Mouse (Mus musculus): ENCODE data around the gene Oas2. TPM values are rescaled to one million over a fixed set of nuclear protein-coding genes. Genes with fewer than 3 reads are reported as not detected.

Oas2 gene
- polyA plus RNA-seq, 1 experiment from 2014 or later = 0.81 TPM

- Histone ChIP-seq H3K27ac (replicated peaks) (peak overlapping the region; percentile 72), H3K27me3 (no peaks in the 10 kb centered on the region), H3K36me3 (replicated peaks) (no peaks in the 10 kb centered on the region), H3K9ac (no peak overlapping the region), H3K4me2 (peak overlapping the region; percentile 52), H3K9me3 (replicated peaks) (no peaks in the 10 kb centered on the region), H3K4me1 (replicated peaks) (peaks cover 33% of the 10 kb centered on the region), H3K4me3 (replicated peaks) (peak overlapping the region; percentile 15; the same call in 1 of the 2 replicates)
- ATAC-seq (ENCODE audit: insufficient read depth) = peak; percentile 86
- 11% methylated on average over 14 of the region's 14 CpGs for WGBS (ENCODE audit: insufficient replicate concordance)
Observed at GRCm38 (mm10) chr5:120775287-120775985, 25.8 kb upstream of the Oas2 start.

GRCm38 (mm10) chr5:120769396-120769795, 19.7 kb upstream of the Oas2 start:
- Histone ChIP-seq H3K9me3 (replicated peaks) (no peaks in the 10 kb centered on the region), H3K4me3 (replicated peaks) (no peak overlapping the region), H3K9ac (no peak overlapping the region), H3K36me3 (replicated peaks) (no peaks in the 10 kb centered on the region), H3K4me2 (no peak overlapping the region), H3K4me1 (replicated peaks) (0 out of 2 replicates have a peak, but pooled peaks cover under 1% of the 10 kb centered on the region), H3K27ac (replicated peaks) (no peak overlapping the region), H3K27me3 (no peaks in the 10 kb centered on the region)
- no peak for ATAC-seq (ENCODE audit: insufficient read depth)
- 31% methylated on average over 3 of the region's 3 CpGs for WGBS (ENCODE audit: insufficient replicate concordance)

GRCm38 (mm10) chr5:120765010-120765409, 15.4 kb upstream of the Oas2 start:
- H3K9me3 ChIP-seq (replicated peaks) = no peaks in the 10 kb centered on the region
- H3K4me2 ChIP-seq = no peak overlapping the region
- H3K9ac ChIP-seq = no peak overlapping the region
- no peaks in the 10 kb centered on the region for H3K36me3 ChIP-seq (replicated peaks)
- 56% methylated on average over 8 of the region's 8 CpGs for WGBS (ENCODE audit: insufficient replicate concordance)
- H3K27me3 ChIP-seq = peaks cover 3% of the 10 kb centered on the region
- no peaks in the 10 kb centered on the region for H3K4me1 ChIP-seq (replicated peaks)
- no peak overlapping the region for H3K27ac ChIP-seq (replicated peaks)
- no peak overlapping the region for H3K4me3 ChIP-seq (replicated peaks)
- ATAC-seq (ENCODE audit: insufficient read depth) = no peak

- ATAC-seq (ENCODE audit: insufficient read depth) = no peak
Observed at GRCm38 (mm10) chr5:120761901-120762300, 12.2 kb upstream of the Oas2 start.

GRCm38 (mm10) chr5:120754215-120754614, 4.6 kb upstream of the Oas2 start:
- no peaks in the 10 kb centered on the region for H3K4me1 ChIP-seq (replicated peaks)
- H3K9ac ChIP-seq = no peak overlapping the region
- no peaks in the 10 kb centered on the region for H3K36me3 ChIP-seq (replicated peaks)
- no peak for ATAC-seq (ENCODE audit: insufficient read depth)
- H3K9me3 ChIP-seq (replicated peaks) = no peaks in the 10 kb centered on the region
- H3K4me2 ChIP-seq = no peak overlapping the region
- H3K27ac ChIP-seq (replicated peaks) = no peak overlapping the region
- 35% methylated on average over 4 of the region's 4 CpGs for WGBS (ENCODE audit: insufficient replicate concordance)
- H3K27me3 ChIP-seq = no peaks in the 10 kb centered on the region
- H3K4me3 ChIP-seq (replicated peaks) = no peak overlapping the region

More at GRCm38 (mm10) chr5:120761901-120762300, 12.2 kb upstream of the Oas2 start:
- Histone ChIP-seq H3K9me3 (replicated peaks) (no peaks in the 10 kb centered on the region), H3K27ac (replicated peaks) (no peak overlapping the region), H3K27me3 (peaks cover 3% of the 10 kb centered on the region), H3K9ac (no peak overlapping the region), H3K36me3 (replicated peaks) (no peaks in the 10 kb centered on the region), H3K4me1 (replicated peaks) (no peaks in the 10 kb centered on the region), H3K4me3 (replicated peaks) (no peak overlapping the region), H3K4me2 (no peak overlapping the region)
- WGBS (ENCODE audit: insufficient replicate concordance) = 41% methylated on average over 6 of the region's 6 CpGs

GRCm38 (mm10) chr5:120752786-120753185, 3.1 kb upstream of the Oas2 start:
- Histone ChIP-seq H3K4me1 (replicated peaks) (no peaks in the 10 kb centered on the region), H3K4me2 (no peak overlapping the region), H3K27me3 (no peaks in the 10 kb centered on the region), H3K27ac (replicated peaks) (no peak overlapping the region), H3K9me3 (replicated peaks) (no peaks in the 10 kb centered on the region), H3K4me3 (replicated peaks) (no peak overlapping the region), H3K9ac (no peak overlapping the region), H3K36me3 (replicated peaks) (no peaks in the 10 kb centered on the region)
- ATAC-seq (ENCODE audit: insufficient read depth) = no peak
- 63% methylated on average over 3 of the region's 3 CpGs for WGBS (ENCODE audit: insufficient replicate concordance)

- Histone ChIP-seq H3K4me2 (no peak overlapping the region), H3K27ac (replicated peaks) (no peak overlapping the region), H3K9me3 (replicated peaks) (no peaks in the 10 kb centered on the region), H3K36me3 (replicated peaks) (no peaks in the 10 kb centered on the region), H3K9ac (no peak overlapping the region), H3K4me3 (replicated peaks) (no peak overlapping the region), H3K4me1 (replicated peaks) (no peaks in the 10 kb centered on the region), H3K27me3 (no peaks in the 10 kb centered on the region)
- WGBS (ENCODE audit: insufficient replicate concordance) = 45% methylated on average over 3 of the region's 3 CpGs
- no peak for ATAC-seq (ENCODE audit: insufficient read depth)
Observed at GRCm38 (mm10) chr5:120751206-120751605, 1.6 kb upstream of the Oas2 start.

- H3K27ac ChIP-seq (replicated peaks) = no peak overlapping the region
- WGBS (ENCODE audit: insufficient replicate concordance) = 10% methylated on average over 5 of the region's 5 CpGs
- no peaks in the 10 kb centered on the region for H3K27me3 ChIP-seq
- no peaks in the 10 kb centered on the region for H3K36me3 ChIP-seq (replicated peaks)
- ATAC-seq (ENCODE audit: insufficient read depth) = no peak
- H3K9ac ChIP-seq = no peak overlapping the region
- no peaks in the 10 kb centered on the region for H3K4me1 ChIP-seq (replicated peaks)
- no peak overlapping the region for H3K4me2 ChIP-seq
- H3K9me3 ChIP-seq (replicated peaks) = no peaks in the 10 kb centered on the region
- no peak overlapping the region for H3K4me3 ChIP-seq (replicated peaks)
Observed at GRCm38 (mm10) chr5:120746451-120746850, 3.2 kb downstream of the Oas2 start.

GRCm38 (mm10) chr5:120742125-120742524, 7.5 kb downstream of the Oas2 start:
- H3K4me3 ChIP-seq (replicated peaks) = no peak overlapping the region
- H3K27ac ChIP-seq (replicated peaks) = no peak overlapping the region

GRCm38 (mm10) chr5:120734380-120734990, 15.2 kb downstream of the Oas2 start:
- no peaks in the 10 kb centered on the region for H3K4me1 ChIP-seq (replicated peaks)
- no peaks in the 10 kb centered on the region for H3K36me3 ChIP-seq (replicated peaks)
- no peak overlapping the region for H3K4me3 ChIP-seq (replicated peaks)
- no peak overlapping the region for H3K4me2 ChIP-seq
- H3K9me3 ChIP-seq (replicated peaks) = no peaks in the 10 kb centered on the region
- ATAC-seq (ENCODE audit: insufficient read depth) = no peak
- H3K9ac ChIP-seq = no peak overlapping the region
- WGBS (ENCODE audit: insufficient replicate concordance) = 62% methylated on average over 14 of the region's 14 CpGs
- 0 out of 2 replicates have a peak, but pooled peaks cover 8% of the 10 kb centered on the region for H3K27me3 ChIP-seq
- H3K27ac ChIP-seq (replicated peaks) = no peak overlapping the region

More at GRCm38 (mm10) chr5:120742125-120742524, 7.5 kb downstream of the Oas2 start:
- no peak overlapping the region for H3K9ac ChIP-seq
- 25% methylated on average over 4 of the region's 4 CpGs for WGBS (ENCODE audit: insufficient replicate concordance)
- no peaks in the 10 kb centered on the region for H3K36me3 ChIP-seq (replicated peaks)
- H3K9me3 ChIP-seq (replicated peaks) = no peaks in the 10 kb centered on the region
- H3K27me3 ChIP-seq = 0 out of 2 replicates have a peak, but pooled peaks cover under 1% of the 10 kb centered on the region
- no peak overlapping the region for H3K4me2 ChIP-seq
- no peak for ATAC-seq (ENCODE audit: insufficient read depth)
- no peaks in the 10 kb centered on the region for H3K4me1 ChIP-seq (replicated peaks)

- Histone ChIP-seq H3K4me1 (replicated peaks) (no peaks in the 10 kb centered on the region), H3K4me3 (replicated peaks) (no peak overlapping the region), H3K27ac (replicated peaks) (no peak overlapping the region), H3K36me3 (replicated peaks) (no peaks in the 10 kb centered on the region), H3K4me2 (no peak overlapping the region), H3K9ac (no peak overlapping the region), H3K27me3 (0 out of 2 replicates have a peak, but pooled peaks cover 8% of the 10 kb centered on the region), H3K9me3 (replicated peaks) (no peaks in the 10 kb centered on the region)
- 84% methylated on average over 3 of the region's 3 CpGs for WGBS (ENCODE audit: insufficient replicate concordance)
- no peak for ATAC-seq (ENCODE audit: insufficient read depth)
Observed at GRCm38 (mm10) chr5:120733696-120734095, 16.0 kb downstream of the Oas2 start.
